Mouse (Mus musculus) heart, embryonic 15.5 days (tissue): ENCODE data around the gene 4930518I15Rik. TPM values are rescaled to one million over a fixed set of nuclear protein-coding genes. Genes with fewer than 3 reads are reported as not detected.
"Not testable (repeated sequence)": the region's sequence is repeated elsewhere in the genome, so short reads cannot be mapped to it uniquely, and the experiment has no call there.

Experiments
- ATAC-seq: fragments of 200-750 bp; cut with Nextera tagmentation; replicated peaks from 2 replicates; pipeline ENCODE4 v1.8.0; 2017; ENCODE audit warnings: low read depth, moderate TSS enrichment; ENCODE audit not compliant: insufficient number of reproducible peaks, insufficient read depth, low FRiP score
- H3K27ac ChIP-seq: fragments of 300-500 bp; sonication (generic); 2 replicates; pipeline ENCODE4 v1.5.1; 2015; ENCODE audit warnings: mild to moderate bottlenecking, inconsistent platforms
- H3K27me3 ChIP-seq: fragments of 300-500 bp; sonication (generic); 2 replicates; pipeline ENCODE4 v1.6.1; 2015; ENCODE audit warnings: inconsistent platforms
- H3K36me3 ChIP-seq: fragments of 300-500 bp; sonication (generic); 2 replicates; pipeline ENCODE4 v1.6.1; 2015; ENCODE audit warnings: mild to moderate bottlenecking, inconsistent platforms
- H3K4me1 ChIP-seq: fragments of 300-500 bp; sonication (generic); replicated peaks from 2 replicates; pipeline ENCODE4 v1.6.1; 2015; ENCODE audit warnings: inconsistent platforms
- H3K4me2 ChIP-seq: fragments of 300-500 bp; sonication (generic); 2 replicates; pipeline ENCODE4 v1.6.1; 2015; ENCODE audit warnings: inconsistent platforms, mild to moderate bottlenecking, moderate library complexity
- H3K4me3 ChIP-seq: fragments of 300-500 bp; sonication (generic); 2 replicates; pipeline ENCODE4 v1.5.1; 2015; ENCODE audit warnings: mild to moderate bottlenecking, inconsistent platforms
- H3K9ac ChIP-seq: fragments of 300-500 bp; sonication (generic); 2 replicates; pipeline ENCODE4 v1.6.1; 2015; ENCODE audit warnings: mild to moderate bottlenecking, inconsistent platforms
- H3K9me3 ChIP-seq: fragments of 300-500 bp; sonication (generic); replicated peaks from 2 replicates; pipeline ENCODE4 v1.6.1; 2016; ENCODE audit warnings: inconsistent platforms
- WGBS: fragments of 180-500 bp; shearing (Covaris S2); methylation state at CpG from one replicate; pipeline ENCODE4 v1.1.7; 2015; ENCODE audit warnings: mixed read lengths; 5-methylcytosine and 5-hydroxymethylcytosine counted together
- polyA plus RNA-seq: library from polyadenylated mRNA; unstranded; fragments of >200 nt; fragmentation: Nextera tagmentation; extraction: Ambion mirVana; gene quantifications from 2 replicates; pipeline ENCODE4 v1.2.1, GENCODE M21; 2015

The 4930518I15Rik gene
- polyA plus RNA-seq, result 4.8 and 5.7 TPM in 2 replicates

DNA sequence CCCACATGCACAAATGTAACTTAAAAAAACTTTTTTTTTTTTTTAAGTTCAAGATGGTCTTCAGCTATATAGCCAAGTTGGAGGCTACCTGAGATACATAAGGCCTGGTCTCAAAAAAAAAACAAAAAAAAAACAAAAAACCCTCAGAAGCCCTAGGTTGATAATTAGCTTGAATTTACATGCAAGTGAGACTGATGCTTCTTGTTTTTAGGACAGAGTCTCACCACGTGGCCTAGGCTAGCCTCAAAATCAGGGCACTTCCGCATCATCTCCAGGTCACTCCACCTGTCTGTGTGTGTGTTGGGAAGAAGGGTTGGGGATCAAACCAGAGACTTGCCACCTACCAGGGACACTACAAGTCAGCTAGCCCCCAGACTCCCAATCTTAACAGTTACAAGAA, at the start of gene 4930518I15Rik:
Gene 4930518I15Rik (minus strand): TSS at position 112 of the 400 bp plus-strand sequence.
- H3K4me1 ChIP-seq, result peaks cover 32% of the 10 kb centered on the region
- no peaks in the 10 kb centered on the region for H3K9me3 ChIP-seq
- H3K27ac ChIP-seq, result peak within 1 kb of the TSS; percentile 78
- no peaks in the 10 kb centered on the region for H3K27me3 ChIP-seq
- no peak for ATAC-seq
- H3K36me3 ChIP-seq, result peaks cover 10% of the 10 kb centered on the region
- peak within 1 kb of the TSS; percentile 31 for H3K9ac ChIP-seq
- peak within 1 kb of the TSS; percentile 54 for H3K4me2 ChIP-seq
- peak within 1 kb of the TSS; percentile 33 for H3K4me3 ChIP-seq
- WGBS, result 87% methylated on average over 2 of the region's 2 CpGs

DNA sequence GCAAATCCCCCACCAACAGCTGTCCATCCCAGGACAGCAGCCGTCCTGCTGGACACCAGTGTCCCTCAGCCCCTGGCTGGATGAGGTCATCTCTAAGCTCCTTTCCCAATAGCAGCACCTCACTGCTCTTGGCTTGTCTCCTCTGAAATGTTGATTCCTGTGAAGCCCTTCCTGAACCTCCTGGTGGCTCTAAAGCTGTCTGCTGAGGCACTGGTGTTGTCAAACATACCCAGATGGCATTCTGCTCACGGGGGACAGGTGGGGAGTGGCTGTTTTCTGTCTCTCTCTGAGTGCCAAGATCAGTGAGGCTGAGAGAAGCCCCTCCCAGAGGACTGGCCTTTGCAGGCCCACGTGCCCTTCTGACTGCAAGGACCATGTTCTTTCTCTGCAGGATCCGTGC, 48.2 kb upstream of the 4930518I15Rik start:
- not testable (repeated sequence) for H3K4me3 ChIP-seq, H3K36me3 ChIP-seq, H3K4me2 ChIP-seq, H3K9ac ChIP-seq, H3K4me1 ChIP-seq, ATAC-seq, H3K27me3 ChIP-seq, H3K27ac ChIP-seq, H3K9me3 ChIP-seq
- WGBS, result 36% methylated on average over 4 of the region's 4 CpGs

DNA sequence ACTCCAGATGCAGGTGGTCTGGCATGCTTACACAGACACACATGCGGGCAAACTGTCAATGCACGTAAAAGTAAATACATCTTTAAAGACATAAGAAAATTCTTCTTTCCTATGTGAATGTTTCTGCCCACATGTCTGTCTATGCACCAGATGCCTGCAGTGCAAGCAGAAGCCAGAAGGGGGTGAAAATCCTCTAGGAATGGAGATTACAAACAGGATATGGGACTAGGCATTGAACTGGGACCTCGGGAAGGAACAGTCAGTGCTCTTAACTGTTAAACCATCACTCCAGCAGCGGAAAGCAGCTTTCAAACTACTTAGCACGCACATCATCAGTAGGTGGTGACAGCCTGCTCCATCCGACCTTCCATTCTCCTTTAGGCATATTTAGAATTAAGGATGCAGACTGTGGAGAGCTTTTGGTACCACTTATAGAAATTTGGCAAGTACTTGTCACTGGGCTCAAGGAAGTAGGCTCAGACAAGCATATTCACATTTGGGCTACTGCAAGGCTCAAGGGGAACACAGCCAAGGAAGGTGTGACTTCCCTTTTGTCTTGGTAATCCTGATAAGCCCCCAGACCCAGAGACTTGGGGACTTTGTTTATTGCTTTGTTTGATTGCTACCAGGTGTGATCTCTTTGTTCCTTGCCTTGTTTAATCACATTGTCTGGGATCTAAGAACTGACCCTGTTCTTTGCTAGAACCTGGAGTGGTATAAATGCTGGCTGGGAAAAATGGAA, 47.4 kb upstream of the 4930518I15Rik start:
- H3K4me3 ChIP-seq, result no peak overlapping the region
- ATAC-seq, result no peak
- no peaks in the 10 kb centered on the region for H3K9me3 ChIP-seq
- H3K4me1 ChIP-seq, result no peaks in the 10 kb centered on the region
- H3K36me3 ChIP-seq, result no peaks in the 10 kb centered on the region
- H3K4me2 ChIP-seq, result no peak overlapping the region
- H3K9ac ChIP-seq, result no peak overlapping the region
- H3K27me3 ChIP-seq, result no peaks in the 10 kb centered on the region
- 23% methylated on average over 6 of the region's 6 CpGs for WGBS
- no peak overlapping the region for H3K27ac ChIP-seq

DNA sequence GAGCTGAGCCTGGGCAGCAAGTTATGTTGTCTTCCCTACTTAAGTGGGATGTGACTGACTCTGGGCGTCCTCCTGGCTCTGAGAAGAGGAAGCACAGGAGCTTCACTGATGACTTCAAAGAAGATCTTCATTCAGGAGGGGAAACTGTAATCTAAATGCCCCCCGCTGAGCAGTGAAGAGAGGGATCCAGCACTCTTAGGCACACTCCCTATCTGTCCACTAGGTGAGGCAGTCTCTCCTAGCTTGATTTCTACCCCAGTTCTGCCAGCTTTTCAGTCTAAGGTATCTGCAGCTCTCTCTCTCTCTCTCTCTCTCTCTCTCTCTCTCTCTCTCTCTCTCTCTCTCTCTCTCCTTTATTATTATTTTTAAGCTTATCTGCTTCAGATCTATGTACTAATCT, 45.6 kb upstream of the 4930518I15Rik start:
- Histone ChIP-seq H3K27me3 (no peaks in the 10 kb centered on the region), H3K4me1 (peaks cover 4% of the 10 kb centered on the region), H3K4me3 (no peak overlapping the region), H3K9me3 (no peaks in the 10 kb centered on the region), H3K27ac (no peak overlapping the region), H3K9ac (no peak overlapping the region), H3K36me3 (no peaks in the 10 kb centered on the region), H3K4me2 (no peak overlapping the region)
- WGBS, result 26% methylated on average over 2 of the region's 2 CpGs
- ATAC-seq, result no peak

DNA sequence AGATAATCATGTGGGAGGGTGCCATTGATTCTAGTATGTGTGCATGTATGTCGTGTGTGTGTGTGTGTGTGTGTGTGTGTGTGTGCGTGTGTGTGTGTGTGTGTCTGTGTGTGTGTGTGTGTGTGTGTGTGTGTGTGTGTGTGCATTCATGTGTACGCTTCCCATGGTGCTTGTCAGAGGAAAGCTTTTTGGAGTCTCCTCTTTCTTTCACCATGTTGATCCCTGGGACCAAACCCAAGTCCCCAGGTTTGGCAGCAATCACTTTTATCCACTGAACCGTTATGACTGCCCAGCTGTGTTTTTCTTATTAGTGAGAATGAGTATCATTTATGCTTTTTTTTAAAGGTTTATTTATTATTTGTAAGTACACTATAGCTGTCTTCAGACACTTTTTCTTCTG, 44.7 kb upstream of the 4930518I15Rik start:
- 78% methylated on average over 4 of the region's 4 CpGs for WGBS
- not testable (repeated sequence) for H3K9ac ChIP-seq, ATAC-seq, H3K27me3 ChIP-seq, H3K4me2 ChIP-seq, H3K9me3 ChIP-seq, H3K36me3 ChIP-seq, H3K4me3 ChIP-seq, H3K27ac ChIP-seq, H3K4me1 ChIP-seq

DNA sequence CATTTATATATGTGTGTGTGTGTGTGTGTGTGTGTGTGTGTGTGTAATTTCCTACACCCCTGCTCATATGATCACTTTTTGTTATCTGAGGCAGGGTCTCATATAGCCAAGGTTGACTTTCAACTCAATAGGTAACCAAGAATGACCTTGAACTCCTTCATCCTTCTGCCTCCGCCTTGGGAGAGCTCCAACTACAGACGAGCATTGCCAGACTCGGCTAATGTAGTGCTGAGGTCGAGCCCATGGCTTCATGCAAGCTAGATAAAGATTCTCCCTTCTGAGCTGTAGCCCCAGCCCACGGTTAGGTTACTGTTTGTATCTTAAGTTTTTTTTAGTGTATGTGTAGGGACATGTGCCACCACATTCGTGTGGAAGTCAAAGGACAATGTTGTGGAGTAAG, 44.1 kb upstream of the 4930518I15Rik start:
- H3K4me1 ChIP-seq, result peaks cover 10% of the 10 kb centered on the region
- no peaks in the 10 kb centered on the region for H3K9me3 ChIP-seq
- no peak for ATAC-seq
- H3K27ac ChIP-seq, result no peak overlapping the region
- H3K36me3 ChIP-seq, result no peaks in the 10 kb centered on the region
- no peak overlapping the region for H3K4me3 ChIP-seq
- no peaks in the 10 kb centered on the region for H3K27me3 ChIP-seq
- no peak overlapping the region for H3K9ac ChIP-seq
- H3K4me2 ChIP-seq, result no peak overlapping the region
- whole genome bisulfite sequencing, result 54% methylated on average over 6 of the region's 6 CpGs

DNA sequence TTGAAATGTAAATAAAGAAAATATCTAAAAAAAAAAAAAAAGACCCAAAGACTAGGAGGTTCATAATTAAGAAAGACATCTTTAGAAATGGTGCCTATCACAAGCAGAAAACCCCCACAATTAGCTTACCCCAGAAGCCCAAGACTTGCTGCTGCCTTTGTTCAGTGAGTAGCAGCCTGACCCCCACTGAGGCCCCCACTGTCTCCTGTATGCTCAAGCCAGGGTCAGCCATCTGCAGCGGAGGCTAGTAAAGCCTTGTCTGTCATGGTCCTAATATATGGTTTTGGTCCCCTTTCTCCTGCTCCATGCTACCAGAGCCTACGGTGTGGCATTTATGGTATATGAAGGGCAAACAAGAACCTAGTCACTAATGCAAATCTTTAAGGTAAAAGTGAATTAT, 43.6 kb upstream of the 4930518I15Rik start:
- no peak for ATAC-seq

DNA sequence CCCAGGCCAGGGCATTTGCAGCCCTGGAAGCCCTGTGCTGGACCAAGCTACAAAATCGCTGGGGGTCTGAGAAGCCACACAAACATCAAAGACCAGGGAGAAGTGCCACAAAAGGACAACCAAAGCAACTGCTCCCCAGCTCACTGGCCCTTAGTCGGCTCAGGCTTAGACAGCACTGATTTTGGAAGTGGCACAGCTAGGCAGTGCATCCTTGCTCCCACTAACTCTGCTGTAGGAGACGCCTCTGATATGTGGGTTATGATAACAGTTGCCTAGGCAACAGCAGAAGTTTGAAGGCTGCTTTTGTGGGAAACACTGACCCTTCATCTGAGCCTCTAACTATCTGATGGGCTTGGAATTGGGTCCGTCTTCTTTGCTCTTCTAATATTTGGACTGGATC, 41.4 kb upstream of the 4930518I15Rik start:
- no peak for ATAC-seq
- Histone ChIP-seq H3K9ac (no peak overlapping the region), H3K36me3 (no peaks in the 10 kb centered on the region), H3K9me3 (no peaks in the 10 kb centered on the region), H3K4me3 (no peak overlapping the region), H3K4me2 (no peak overlapping the region), H3K4me1 (peaks cover 10% of the 10 kb centered on the region), H3K27me3 (no peaks in the 10 kb centered on the region), H3K27ac (no peak overlapping the region)
- 44% methylated on average over 4 of the region's 4 CpGs for WGBS

More for the DNA sequence above, 43.6 kb upstream of the 4930518I15Rik start:
- Histone ChIP-seq H3K4me2 (no peak overlapping the region), H3K4me3 (no peak overlapping the region), H3K36me3 (no peaks in the 10 kb centered on the region), H3K4me1 (peaks cover 10% of the 10 kb centered on the region), H3K27me3 (no peaks in the 10 kb centered on the region), H3K9me3 (no peaks in the 10 kb centered on the region), H3K9ac (no peak overlapping the region), H3K27ac (no peak overlapping the region)
- 80% methylated on average over 2 of the region's 2 CpGs for WGBS

DNA sequence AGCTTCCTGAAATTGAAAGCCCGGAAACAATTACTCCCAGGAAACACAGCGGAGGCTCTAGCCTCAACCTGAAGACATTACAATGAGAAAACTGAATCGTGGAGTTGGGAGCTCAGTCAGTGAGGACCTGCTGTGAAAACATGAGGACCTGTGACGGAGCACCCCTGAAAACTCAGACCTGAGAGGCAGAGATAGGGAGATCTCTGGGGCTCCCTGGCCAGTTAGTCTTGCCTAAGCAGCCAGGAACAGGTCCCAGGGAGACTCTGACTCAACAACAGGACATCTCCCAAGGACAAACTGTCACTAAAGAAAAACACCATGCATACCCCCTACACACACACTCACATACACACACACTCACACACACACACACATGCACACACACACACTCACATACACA, 40.6 kb upstream of the 4930518I15Rik start:
- Histone ChIP-seq H3K27ac (no peak overlapping the region), H3K27me3 (no peaks in the 10 kb centered on the region), H3K4me1 (peaks cover 10% of the 10 kb centered on the region), H3K4me2 (no peak overlapping the region), H3K9me3 (no peaks in the 10 kb centered on the region), H3K4me3 (no peak overlapping the region), H3K9ac (no peak overlapping the region), H3K36me3 (no peaks in the 10 kb centered on the region)
- no peak for ATAC-seq
- WGBS, result 39% methylated on average over 4 of the region's 4 CpGs

DNA sequence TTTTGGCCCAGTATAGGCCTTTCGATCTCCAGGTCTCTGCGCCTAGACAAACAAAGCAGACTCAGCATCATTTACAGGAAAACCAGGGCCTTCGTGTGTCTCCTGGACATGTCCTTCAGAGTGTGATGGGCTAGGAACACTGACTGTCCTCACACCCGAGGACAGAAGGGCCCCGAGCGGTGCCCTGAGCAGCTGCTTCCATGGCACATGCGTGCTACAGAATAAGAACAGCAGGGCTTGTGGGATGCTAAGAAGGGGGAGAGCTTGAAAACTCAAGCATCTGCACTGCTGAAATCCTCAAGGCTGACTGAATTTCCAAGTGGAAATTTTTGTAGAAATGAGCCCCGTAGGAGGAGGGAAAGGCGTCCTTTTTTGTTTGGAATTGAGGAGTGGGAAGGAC, 39.3 kb upstream of the 4930518I15Rik start:
- peaks cover 10% of the 10 kb centered on the region for H3K4me1 ChIP-seq
- H3K4me3 ChIP-seq, result no peak overlapping the region
- no peaks in the 10 kb centered on the region for H3K27me3 ChIP-seq
- no peak for ATAC-seq
- no peak overlapping the region for H3K4me2 ChIP-seq
- no peak overlapping the region for H3K9ac ChIP-seq
- H3K9me3 ChIP-seq, result no peaks in the 10 kb centered on the region
- H3K36me3 ChIP-seq, result no peaks in the 10 kb centered on the region
- WGBS, result 81% methylated on average over 9 of the region's 9 CpGs
- no peak overlapping the region for H3K27ac ChIP-seq

DNA sequence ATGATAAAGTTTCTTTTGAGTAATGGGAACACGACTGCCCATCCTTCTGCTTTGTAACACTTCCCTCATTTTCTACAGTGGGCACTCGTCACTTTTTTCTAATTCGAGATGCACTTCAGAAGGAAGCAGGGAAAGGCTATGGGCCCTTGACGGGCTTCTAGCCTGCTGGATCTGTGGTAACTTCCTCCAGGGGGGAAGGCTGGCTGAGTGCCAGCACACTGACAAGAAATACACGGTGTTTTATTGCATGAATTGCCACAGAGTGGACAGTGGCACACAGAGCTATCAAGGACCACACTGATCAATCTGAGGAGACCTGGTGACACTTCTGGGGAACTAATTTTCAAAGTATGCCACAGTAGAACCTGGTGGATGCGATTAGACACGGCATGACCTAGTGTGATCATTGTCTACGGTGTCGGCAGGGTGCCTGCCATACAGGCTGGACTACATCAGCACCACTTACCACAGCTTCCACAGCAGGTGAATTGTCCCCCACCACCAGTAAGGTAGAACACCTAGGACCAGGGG, 38.7 kb upstream of the 4930518I15Rik start:
- no peak for ATAC-seq
- no peak overlapping the region for H3K4me3 ChIP-seq
- no peaks in the 10 kb centered on the region for H3K36me3 ChIP-seq
- 57% methylated on average over 9 of the region's 9 CpGs for WGBS
- no peak overlapping the region for H3K4me2 ChIP-seq
- no peak overlapping the region for H3K27ac ChIP-seq
- no peaks in the 10 kb centered on the region for H3K9me3 ChIP-seq
- no peak overlapping the region for H3K9ac ChIP-seq
- H3K27me3 ChIP-seq, result no peaks in the 10 kb centered on the region
- H3K4me1 ChIP-seq, result peaks cover 10% of the 10 kb centered on the region
